Mouse (Mus musculus) Patski (cell line): ENCODE data around the gene Col16a1. TPM values are rescaled to one million over a fixed set of nuclear protein-coding genes. Genes with fewer than 3 reads are reported as not detected.

ENCODE experiments used
- ATAC-seq: fragments of 100-300 bp; one replicate; pipeline ENCODE4 v1.8.0; 2021
- CTCF ChIA-PET: fragments of 350-600 bp; sonication (Branson Sonifier 250); formaldehyde crosslinking; loops from one replicate; lab custom pipeline; 2022; ENCODE audit warnings: inconsistent platforms; lab: Charles Lee
- POLR2A ChIA-PET: fragments of 350-600 bp; sonication (Branson Sonifier 250); formaldehyde crosslinking; loops from one replicate; lab custom pipeline; 2022; ENCODE audit warnings: antibody characterized with exemption, inconsistent platforms; lab: Charles Lee
- DNase-seq: peaks from one replicate; pipeline ENCODE4 v3.0.0-alpha.2; 2011; ENCODE audit warnings: low read depth, low spot score
- H3K27me3 ChIP-seq: fragments of 371-371 bp; one replicate; pipeline ENCODE4 v1.5.1; 2021
- CTCF ChIP-seq: fragments of 100-300 bp; IDR thresholded peaks from one replicate; pipeline ENCODE4 v1.5.1; 2021
- in situ Hi-C: fragments of 300-500 bp; cut with MboI; formaldehyde crosslinking; loops from 3 replicates; pipeline ENCODE4 v1.11.1; 2018; ENCODE audit warnings: low pct_unique_long_range_greater_than_20kb, mixed read lengths
- polyA plus RNA-seq: library from polyadenylated mRNA; unstranded; gene quantifications from one replicate; pipeline ENCODE4 v1.2.3, GENCODE M21; 2021

Gene Col16a1
- polyA plus RNA-seq, 1 experiment from 2014 or later = 0.67 TPM

GRCm38 (mm10) chr4:130141786-130142185, 94.1 kb downstream of the Col16a1 start:
- DNase-seq = no peak
- no peak for TF ChIP-seq CTCF
- POLR2A ChIA-PET = interaction anchor here (1.3 kb wide), 1 partner anchor 16 kb away, joined by 3 read pairs; no protein-coding TSS in a partner anchor
- CTCF ChIA-PET = interaction anchor here (1.0 kb wide), 1 partner anchor 45 kb away, joined by 3 read pairs; no protein-coding TSS in a partner anchor
- in situ Hi-C loops = no loop called here
- no peaks in the 10 kb centered on the region for H3K27me3 ChIP-seq
- no peak for ATAC-seq

GRCm38 (mm10) chr4:130148405-130148804, 100.8 kb downstream of the Col16a1 start:
- ATAC-seq (no peak), DNase-seq (no peak)
- POLR2A ChIA-PET = interaction anchor here (1.1 kb wide), 1 partner anchor 35 kb away, joined by 3 read pairs; no protein-coding TSS in a partner anchor
- H3K27me3 ChIP-seq = no peaks in the 10 kb centered on the region
- CTCF ChIA-PET = no interaction called here
- in situ Hi-C loops = no loop called here
- no peak for TF ChIP-seq CTCF

Other genes starting within 250 kb of the Col16a1 start
- gene Ptp4a2, start 236.6 kb upstream of the Col16a1 start, polyA plus RNA-seq = 92.4 TPM
- gene Spocd1, start 118.6 kb upstream of the Col16a1 start, polyA plus RNA-seq = 0.03 TPM
- gene Adgrb2, start 63.0 kb upstream of the Col16a1 start, polyA plus RNA-seq = 3.4 TPM
- 63.2 TPM for gene Pef1, start 54.7 kb downstream of the Col16a1 start, polyA plus RNA-seq
- gene Hcrtr1, start 91.5 kb downstream of the Col16a1 start, polyA plus RNA-seq = 0.23 TPM
- gene Tinagl1, start 127.3 kb downstream of the Col16a1 start, polyA plus RNA-seq = 506 TPM
- gene Gm853, start 174.6 kb downstream of the Col16a1 start, polyA plus RNA-seq = 0.03 TPM
- gene Serinc2, start 231.4 kb downstream of the Col16a1 start, polyA plus RNA-seq = 77.5 TPM